Mouse (Mus musculus) E14TG2a.4 (cell line): Measurements from ENCODE around the gene Pitpna.

Experiments used
- CTCF ChIP-seq: conservative IDR thresholded peaks from 2 replicates; pipeline ENCODE4 v1.5.1; 2014; ENCODE audit warnings: low read length
- NANOG ChIP-seq: IDR thresholded peaks from 2 replicates; pipeline ENCODE4 v1.6.1; 2014; ENCODE audit warnings: borderline replicate concordance, low read length, mixed read lengths
- POU5F1 ChIP-seq: IDR thresholded peaks from 2 replicates; pipeline ENCODE4 v1.6.1; 2014; ENCODE audit warnings: low read length, borderline replicate concordance

DNA sequence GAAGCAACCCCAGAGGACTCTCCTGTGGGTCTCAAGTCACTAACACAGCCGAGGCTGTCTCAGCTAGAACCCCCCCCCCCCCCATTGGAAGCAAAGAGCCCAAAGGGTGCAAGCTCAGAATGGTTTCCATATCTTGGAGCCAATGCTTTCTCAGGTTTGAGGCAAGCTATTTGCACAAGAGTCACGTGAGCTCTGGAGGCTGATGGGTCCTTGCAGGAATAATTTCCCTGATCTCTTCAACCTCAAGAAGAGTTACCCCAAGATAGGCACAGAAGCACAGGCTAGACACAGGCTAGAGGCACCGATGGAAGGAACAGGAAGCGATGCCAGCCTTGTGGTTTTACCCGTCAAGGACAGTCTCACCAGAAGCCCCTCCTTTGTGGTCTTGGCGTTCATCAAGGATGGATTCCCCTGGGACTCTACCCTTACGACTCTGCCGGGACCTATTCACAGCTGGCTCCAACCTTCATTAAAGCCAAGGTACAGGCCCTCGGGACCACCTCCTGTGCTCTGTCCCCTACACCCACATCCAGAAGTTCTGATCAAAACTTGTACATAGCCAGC, 12.3 kb upstream of the Pitpna start:
- TF ChIP-seq CTCF (no peak), NANOG (no peak), POU5F1 (no peak)
